Mouse (Mus musculus): ENCODE results near the gene Tbc1d12. TPM values are rescaled to one million over a fixed set of nuclear protein-coding genes. Genes with fewer than 3 reads are reported as not detected.

Gene Tbc1d12
- total and polyA plus RNA-seq, 3 experiments: 1.7 to 3.2 (median 1.9) TPM

DNA sequence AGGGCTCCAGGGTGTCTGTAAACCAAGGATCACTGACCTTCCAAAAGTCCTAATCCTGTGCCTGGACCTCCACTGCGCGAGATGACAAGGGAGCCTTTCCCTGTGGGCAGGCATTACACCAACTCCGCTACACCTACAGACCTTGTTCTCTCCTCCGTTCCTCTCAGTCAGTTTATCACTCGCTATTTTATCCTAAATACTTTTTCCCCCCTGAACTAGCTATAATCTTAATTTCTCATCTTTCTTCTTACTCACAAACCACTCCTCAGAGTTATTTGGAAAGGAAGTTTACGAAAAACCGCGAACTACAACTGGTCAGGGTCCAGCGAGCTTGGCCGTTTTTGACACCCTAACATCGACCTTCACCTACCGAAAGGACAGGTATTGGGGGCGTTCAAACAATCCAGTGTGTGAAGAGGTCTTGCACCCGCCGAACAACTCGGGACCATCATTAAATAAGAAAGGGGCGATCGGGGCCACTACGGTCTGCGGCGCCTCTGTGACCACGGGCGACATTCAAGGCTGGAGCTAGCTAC, 93.9 kb downstream of the Tbc1d12 start:
- in situ Hi-C loops (cut with MboI; ENCODE audit: low pct_ligation_motif_present, low pct_unique_long_range_greater_than_20kb, low sequenced_read_pairs) (no loop called here), dilution Hi-C loops (cut with MboI; ENCODE audit: extremely low pct_ligation_motif_present, extremely low pct_unique_long_range_greater_than_20kb, low sequenced_read_pairs) (no loop called here)
- H3K27ac ChIP-seq (ENCODE audit: insufficient read depth, low read depth): peak overlapping the region; percentile 65; the same call in 1 of the 2 replicates
- no peaks in the 10 kb centered on the region for H3K27me3 ChIP-seq (replicated peaks)
- peak overlapping the region; percentile 25 for H3K4me2 ChIP-seq (ENCODE audit: insufficient read depth, low read depth, poor library complexity, severe bottlenecking)
- peak; percentile 23 for DNase-seq (ENCODE audit: extremely low read depth)
- H3K9ac ChIP-seq (ENCODE audit: insufficient read depth, low read depth): peak overlapping the region; percentile 89
- H3K4me1 ChIP-seq (ENCODE audit: control insufficient read depth in 1 of 2, insufficient read depth in 2 of 2): peaks cover 3 to 31% of the 10 kb centered on the region in 2 experiments
- TF ChIP-seq POLR2A (IDR thresholded peaks at IDR 0.05; ENCODE audit: low read depth, low read length): no peak
- TF ChIP-seq IRF4 (IDR thresholded peaks at IDR 0.05; ENCODE audit: low read depth, low read length): no peak
- no peak for TF ChIP-seq GABPA (IDR thresholded peaks at IDR 0.05; ENCODE audit: insufficient replicate concordance, low read depth, low read length)
- 0 out of 2 replicates have a peak, but pooled peaks have one; percentile 7 for TF ChIP-seq EP300 (IDR thresholded peaks at IDR 0.05; ENCODE audit: low read length)
- H3K4me3 ChIP-seq (replicated peaks in 1 of 3; ENCODE audit: low read depth in 2 of 3, low read length in 2 of 3, poor library complexity in 1 of 3): peak overlapping the region; percentile 73 to 93 (median 87)
- no peaks in the 10 kb centered on the region for H3K9me3 ChIP-seq (replicated peaks; ENCODE audit: low read length)
- H3K36me3 ChIP-seq (replicated peaks in 1 of 2; ENCODE audit: control insufficient read depth in 1 of 2, insufficient read depth in 1 of 2, low read length in 1 of 2): peaks cover 15 to 40% of the 10 kb centered on the region in 2 experiments
- H3K79me2 ChIP-seq (replicated peaks; ENCODE audit: control insufficient read depth, extremely low read depth, insufficient read depth, poor library complexity, severe bottlenecking): peaks cover 40% of the 10 kb centered on the region

DNA sequence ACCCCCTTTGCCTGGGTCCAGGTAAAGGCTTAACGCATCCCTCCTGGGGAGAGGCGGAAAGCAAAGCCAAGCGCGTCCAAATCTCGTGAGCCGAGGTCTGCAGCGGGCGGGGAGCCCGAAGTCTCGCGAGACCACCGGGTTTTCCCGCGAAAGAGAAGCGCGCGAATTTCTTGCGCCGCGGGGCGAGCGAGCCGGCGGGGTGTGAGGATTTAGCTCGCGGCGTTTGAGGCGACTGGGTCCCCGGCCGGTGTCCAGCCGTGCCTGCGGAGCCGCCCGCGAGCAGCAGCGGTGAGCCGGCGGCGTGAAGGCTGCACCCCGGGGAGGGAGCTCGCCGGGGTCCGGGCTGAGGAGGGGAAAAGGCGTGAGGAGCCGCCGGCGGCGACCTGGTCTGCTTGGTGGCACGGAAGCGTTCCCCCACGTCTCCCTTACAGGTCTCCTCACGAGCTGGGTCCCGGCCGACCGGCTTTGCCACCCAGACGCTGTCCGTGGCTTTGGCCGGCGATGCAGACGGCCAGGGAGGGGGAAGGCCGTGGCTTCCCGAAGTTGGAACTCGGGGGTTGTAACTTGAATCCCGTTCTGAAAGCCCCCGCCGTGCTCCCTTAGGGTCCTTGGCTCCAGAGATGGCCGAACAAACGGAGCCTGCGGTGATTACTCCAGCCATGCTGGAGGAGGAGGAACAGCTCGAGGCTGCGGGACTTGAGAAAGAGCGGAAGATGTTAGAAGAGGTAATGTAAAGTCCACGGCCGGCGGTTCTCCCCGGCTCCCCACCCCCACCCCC, 94.6 kb downstream of the Tbc1d12 start, which contains the start of gene Hells:
Gene Hells (plus strand): TSS at position 128 of the 778 bp plus-strand sequence.
- H3K9me3 ChIP-seq (replicated peaks; ENCODE audit: low read length): no peaks in the 10 kb centered on the region
- H3K27ac ChIP-seq (ENCODE audit: insufficient read depth, low read depth): peak within 1 kb of the TSS; percentile 65
- H3K4me1 ChIP-seq (ENCODE audit: control insufficient read depth in 1 of 2, insufficient read depth in 2 of 2): peaks cover 4 to 37% of the 10 kb centered on the region in 2 experiments
- peak within 1 kb of the TSS; percentile 73 to 93 (median 87) for H3K4me3 ChIP-seq (replicated peaks in 1 of 3; ENCODE audit: low read depth in 2 of 3, low read length in 2 of 3, poor library complexity in 1 of 3)
- H3K36me3 ChIP-seq (replicated peaks in 1 of 2; ENCODE audit: control insufficient read depth in 1 of 2, insufficient read depth in 1 of 2, low read length in 1 of 2): peaks cover 17 to 45% of the 10 kb centered on the region in 2 experiments
- in situ Hi-C loops (cut with MboI; ENCODE audit: low pct_ligation_motif_present, low pct_unique_long_range_greater_than_20kb, low sequenced_read_pairs): no loop called here
- peaks cover 42% of the 10 kb centered on the region for H3K79me2 ChIP-seq (replicated peaks; ENCODE audit: control insufficient read depth, extremely low read depth, insufficient read depth, poor library complexity, severe bottlenecking)
- H3K4me2 ChIP-seq (ENCODE audit: insufficient read depth, low read depth, poor library complexity, severe bottlenecking): peak within 1 kb of the TSS; percentile 94
- peak within 1 kb of the TSS; percentile 89 for H3K9ac ChIP-seq (ENCODE audit: insufficient read depth, low read depth)
- TF ChIP-seq MXI1 (IDR thresholded peaks at IDR 0.05; ENCODE audit: low read depth, low read length): peak; percentile 90
- peak; percentile 91 for TF ChIP-seq SIN3A (IDR thresholded peaks at IDR 0.05; ENCODE audit: low read length)
- peak; percentile 69 for TF ChIP-seq HCFC1 (IDR thresholded peaks at IDR 0.05; ENCODE audit: low read depth, low read length)
- TF ChIP-seq TBP (conservative IDR thresholded peaks at IDR 0.05; ENCODE audit: low read depth, low read length): peak; percentile 63; the same call in 1 of the 2 replicates
- peak; percentile 90; the same call in 1 of the 2 replicates for TF ChIP-seq POLR2AphosphoS2 (IDR thresholded peaks at IDR 0.05; ENCODE audit: low read depth, low read length)
- TF ChIP-seq KAT2A (IDR thresholded peaks at IDR 0.05; ENCODE audit: insufficient replicate concordance, low read length): peak; percentile 90
- peak; percentile 61 for TF ChIP-seq BHLHE40 (IDR thresholded peaks at IDR 0.05; ENCODE audit: low read depth, low read length)
- no peak for TF ChIP-seq USF2 (conservative IDR thresholded peaks at IDR 0.05; ENCODE audit: low read depth, low read length)
- no peak for TF ChIP-seq ZNF384 (IDR thresholded peaks at IDR 0.05; ENCODE audit: low read depth, low read length)
- TF ChIP-seq GABPA (IDR thresholded peaks at IDR 0.05; ENCODE audit: insufficient replicate concordance, low read depth, low read length): no peak
- TF ChIP-seq TCF12 (IDR thresholded peaks at IDR 0.05; ENCODE audit: low read depth, low read length): peak; percentile 83
- peak; percentile 99 for TF ChIP-seq CHD2 (IDR thresholded peaks at IDR 0.05; ENCODE audit: low read length)
- TF ChIP-seq ELF1 (IDR thresholded peaks at IDR 0.05; ENCODE audit: low read depth, low read length): peak; percentile 40; the same call in 1 of the 2 replicates
- no peak for TF ChIP-seq MAZ (IDR thresholded peaks at IDR 0.05; ENCODE audit: low read depth, low read length)
- TF ChIP-seq ZMIZ1 (IDR thresholded peaks at IDR 0.05; ENCODE audit: low read depth, low read length): peak; percentile 93
- TF ChIP-seq MAX (IDR thresholded peaks at IDR 0.05; ENCODE audit: low read length): peak; percentile 86
- TF ChIP-seq MEF2A (IDR thresholded peaks at IDR 0.05; ENCODE audit: borderline replicate concordance, low read depth, low read length): 0 out of 2 replicates have a peak, but pooled peaks have one; percentile 50
- peak; percentile 33; the same call in 1 of the 2 replicates for TF ChIP-seq MYC (IDR thresholded peaks at IDR 0.05; ENCODE audit: low read depth, low read length)
- TF ChIP-seq POLR2A (IDR thresholded peaks at IDR 0.05; ENCODE audit: low read depth, low read length): peak; percentile 93
- no peak for TF ChIP-seq MAFK (IDR thresholded peaks at IDR 0.05; ENCODE audit: insufficient replicate concordance, low read length)
- peak; percentile 98 for TF ChIP-seq E2F4 (IDR thresholded peaks at IDR 0.05; ENCODE audit: insufficient replicate concordance, low read depth, low read length)
- TF ChIP-seq NELFE (IDR thresholded peaks at IDR 0.05; ENCODE audit: low read depth, low read length): peak; percentile 93
- TF ChIP-seq UBTF (IDR thresholded peaks at IDR 0.05; ENCODE audit: low read depth, low read length): peak; percentile 60; the same call in 1 of the 2 replicates
- DNase-seq (ENCODE audit: extremely low read depth): peak; percentile 92
- dilution Hi-C loops (cut with MboI; ENCODE audit: extremely low pct_ligation_motif_present, extremely low pct_unique_long_range_greater_than_20kb, low sequenced_read_pairs): no loop called here
- H3K27me3 ChIP-seq (replicated peaks): no peaks in the 10 kb centered on the region
